Mouse (Mus musculus) limb, embryonic 10.5 days (tissue): ENCODE results near the gene Capg. TPM values are rescaled to one million over a fixed set of nuclear protein-coding genes. Genes with fewer than 3 reads are reported as not detected.

ENCODE experiments used
- DNase-seq: peaks from one replicate; pipeline ENCODE4 v3.0.0-alpha.2; 2017; ENCODE audit warnings: low spot score
- H3K27ac ChIP-seq: fragments of 300-500 bp; sonication (generic); 2 replicates; pipeline ENCODE4 v1.5.1; 2016; ENCODE audit warnings: mild to moderate bottlenecking
- H3K27me3 ChIP-seq: fragments of 300-500 bp; sonication (generic); 2 replicates; pipeline ENCODE4 v1.6.1; 2016; ENCODE audit warnings: low read depth, mild to moderate bottlenecking; ENCODE audit not compliant: poor library complexity, severe bottlenecking
- H3K36me3 ChIP-seq: fragments of 300-500 bp; sonication (generic); 2 replicates; pipeline ENCODE4 v1.6.1; 2016; ENCODE audit warnings: mild to moderate bottlenecking, moderate library complexity
- H3K4me1 ChIP-seq: fragments of 300-500 bp; sonication (generic); 2 replicates; pipeline ENCODE4 v1.6.1; 2016
- H3K4me3 ChIP-seq: fragments of 300-500 bp; sonication (generic); 2 replicates; pipeline ENCODE4 v1.5.1; 2016; ENCODE audit warnings: mild to moderate bottlenecking, moderate library complexity
- H3K9me3 ChIP-seq: fragments of 300-500 bp; sonication (generic); replicated peaks from 2 replicates; pipeline ENCODE4 v1.6.1; 2016; ENCODE audit warnings: mild to moderate bottlenecking
- WGBS: fragments of 180-500 bp; shearing (Covaris S2); methylation state at CpG from one replicate; pipeline ENCODE4 v1.1.7; 2016; 5-methylcytosine and 5-hydroxymethylcytosine counted together
- polyA plus RNA-seq: library from polyadenylated mRNA; unstranded; fragments of >200 nt; fragmentation: Nextera tagmentation; extraction: Ambion mirVana; gene quantifications from 2 replicates; pipeline ENCODE4 v1.2.1, GENCODE M21; 2016

Capg gene
- polyA plus RNA-seq, 1 experiment from 2014 or later: 23.3 TPM

- no peak overlapping the region for H3K4me3 ChIP-seq
- H3K4me1 ChIP-seq: peaks cover 4% of the 10 kb centered on the region; the same call in 1 of the 2 replicates
- H3K27ac ChIP-seq: no peak overlapping the region
- no peak for DNase-seq
- H3K36me3 ChIP-seq: peaks cover 15% of the 10 kb centered on the region; the same call in 1 of the 2 replicates
- no peaks in the 10 kb centered on the region for H3K9me3 ChIP-seq
- H3K27me3 ChIP-seq: no peaks in the 10 kb centered on the region
- 90% methylated on average over 3 of the region's 3 CpGs for WGBS
These were observed 42.5 kb downstream of the Capg start for GRCm38 (mm10) chr6:72586701-72587100.

GRCm38 (mm10) chr6:72588307-72588706 lies 44.1 kb downstream of the Capg start:
- no peak overlapping the region for H3K27ac ChIP-seq
- no peak overlapping the region for H3K4me3 ChIP-seq
- peaks cover 15% of the 10 kb centered on the region; the same call in 1 of the 2 replicates for H3K36me3 ChIP-seq
- no peak for DNase-seq
- H3K4me1 ChIP-seq: no peaks in the 10 kb centered on the region
- no peaks in the 10 kb centered on the region for H3K27me3 ChIP-seq
- H3K9me3 ChIP-seq: no peaks in the 10 kb centered on the region

- Histone ChIP-seq H3K4me3 (no peak overlapping the region), H3K27ac (no peak overlapping the region), H3K27me3 (no peaks in the 10 kb centered on the region), H3K9me3 (no peaks in the 10 kb centered on the region), H3K36me3 (0 out of 2 replicates have a peak, but pooled peaks cover 6% of the 10 kb centered on the region), H3K4me1 (no peaks in the 10 kb centered on the region)
- DNase-seq: no peak
These were observed 45.9 kb downstream of the Capg start for GRCm38 (mm10) chr6:72590111-72590510.

- Histone ChIP-seq H3K36me3 (no peaks in the 10 kb centered on the region), H3K4me1 (peaks cover 13% of the 10 kb centered on the region), H3K4me3 (no peak overlapping the region), H3K27me3 (no peaks in the 10 kb centered on the region), H3K9me3 (no peaks in the 10 kb centered on the region), H3K27ac (no peak overlapping the region)
- DNase-seq: no peak
- 83% methylated on average over 6 of the region's 6 CpGs for WGBS
These were observed 49.0 kb downstream of the Capg start for GRCm38 (mm10) chr6:72593011-72593803.

GRCm38 (mm10) chr6:72593914-72594313 lies 49.7 kb downstream of the Capg start:
- no peak overlapping the region for H3K4me3 ChIP-seq
- peaks cover 17% of the 10 kb centered on the region for H3K4me1 ChIP-seq
- 74% methylated on average over 5 of the region's 5 CpGs for WGBS
- H3K27me3 ChIP-seq: no peaks in the 10 kb centered on the region
- no peaks in the 10 kb centered on the region for H3K36me3 ChIP-seq
- H3K27ac ChIP-seq: no peak overlapping the region
- DNase-seq: no peak
- no peaks in the 10 kb centered on the region for H3K9me3 ChIP-seq

- H3K4me1 ChIP-seq: peaks cover 21% of the 10 kb centered on the region
- H3K27ac ChIP-seq: no peak overlapping the region
- WGBS: 52% methylated on average over 13 of the region's 13 CpGs
- H3K36me3 ChIP-seq: no peaks in the 10 kb centered on the region
- H3K9me3 ChIP-seq: no peaks in the 10 kb centered on the region
- DNase-seq: no peak
- peak overlapping the region; percentile 68 for H3K4me3 ChIP-seq
- H3K27me3 ChIP-seq: no peaks in the 10 kb centered on the region
These were observed 53.1 kb downstream of the Capg start for GRCm38 (mm10) chr6:72597083-72597874.

- Histone ChIP-seq H3K27me3 (no peaks in the 10 kb centered on the region), H3K36me3 (no peaks in the 10 kb centered on the region), H3K9me3 (no peaks in the 10 kb centered on the region), H3K27ac (peak within 1 kb of the TSS; percentile 80), H3K4me3 (peak within 1 kb of the TSS; percentile 68), H3K4me1 (peaks cover 21% of the 10 kb centered on the region)
- peak; percentile 90 for DNase-seq
- WGBS: 1% methylated on average over 38 of the region's 38 CpGs
These were observed 54.0 kb downstream of the Capg start, which contains the start of the genes Elmod3 and Retsat for GRCm38 (mm10) chr6:72597956-72598753. TSS of gene Elmod3 (minus strand) at chr6:72598413. TSS of gene Retsat (plus strand) at chr6:72598475.

- Histone ChIP-seq H3K4me1 (peaks cover 21% of the 10 kb centered on the region), H3K27ac (peak overlapping the region; percentile 80), H3K9me3 (no peaks in the 10 kb centered on the region), H3K4me3 (peak overlapping the region; percentile 68), H3K36me3 (peaks cover 6% of the 10 kb centered on the region), H3K27me3 (no peaks in the 10 kb centered on the region)
- no peak for DNase-seq
- WGBS: 57% methylated on average over 12 of the region's 12 CpGs
These were observed 54.8 kb downstream of the Capg start for GRCm38 (mm10) chr6:72598791-72599557.

- peaks cover 21% of the 10 kb centered on the region for H3K4me1 ChIP-seq
- no peak for DNase-seq
- 83% methylated on average over 6 of the region's 6 CpGs for WGBS
- no peak overlapping the region for H3K4me3 ChIP-seq
- no peaks in the 10 kb centered on the region for H3K9me3 ChIP-seq
- H3K27ac ChIP-seq: no peak overlapping the region
- peaks cover 18% of the 10 kb centered on the region for H3K36me3 ChIP-seq
- no peaks in the 10 kb centered on the region for H3K27me3 ChIP-seq
These were observed 56.0 kb downstream of the Capg start for GRCm38 (mm10) chr6:72600216-72600615.

- H3K27ac ChIP-seq: no peak overlapping the region
- 88% methylated on average over 12 of the region's 12 CpGs for WGBS
- no peak for DNase-seq
- H3K4me3 ChIP-seq: no peak overlapping the region
- H3K4me1 ChIP-seq: peaks cover 21% of the 10 kb centered on the region
- no peaks in the 10 kb centered on the region for H3K9me3 ChIP-seq
- H3K36me3 ChIP-seq: peaks cover 24% of the 10 kb centered on the region
- H3K27me3 ChIP-seq: no peaks in the 10 kb centered on the region
These were observed 56.6 kb downstream of the Capg start for GRCm38 (mm10) chr6:72600771-72601170.

GRCm38 (mm10) chr6:72601732-72602131 lies 57.5 kb downstream of the Capg start:
- 70% methylated on average over 1 of the region's 1 CpGs for WGBS
- H3K4me1 ChIP-seq: peaks cover 21% of the 10 kb centered on the region
- peaks cover 33% of the 10 kb centered on the region for H3K36me3 ChIP-seq
- no peak overlapping the region for H3K27ac ChIP-seq
- H3K27me3 ChIP-seq: no peaks in the 10 kb centered on the region
- peak; percentile 76 for DNase-seq
- no peaks in the 10 kb centered on the region for H3K9me3 ChIP-seq
- no peak overlapping the region for H3K4me3 ChIP-seq

GRCm38 (mm10) chr6:72604066-72604465 lies 59.9 kb downstream of the Capg start:
- Histone ChIP-seq H3K36me3 (peaks cover 51% of the 10 kb centered on the region), H3K27ac (no peak overlapping the region), H3K4me3 (no peak overlapping the region), H3K27me3 (no peaks in the 10 kb centered on the region), H3K9me3 (no peaks in the 10 kb centered on the region), H3K4me1 (peaks cover 3% of the 10 kb centered on the region)
- 92% methylated on average over 2 of the region's 2 CpGs for WGBS
- DNase-seq: no peak
